In the genomic region with DNA sequence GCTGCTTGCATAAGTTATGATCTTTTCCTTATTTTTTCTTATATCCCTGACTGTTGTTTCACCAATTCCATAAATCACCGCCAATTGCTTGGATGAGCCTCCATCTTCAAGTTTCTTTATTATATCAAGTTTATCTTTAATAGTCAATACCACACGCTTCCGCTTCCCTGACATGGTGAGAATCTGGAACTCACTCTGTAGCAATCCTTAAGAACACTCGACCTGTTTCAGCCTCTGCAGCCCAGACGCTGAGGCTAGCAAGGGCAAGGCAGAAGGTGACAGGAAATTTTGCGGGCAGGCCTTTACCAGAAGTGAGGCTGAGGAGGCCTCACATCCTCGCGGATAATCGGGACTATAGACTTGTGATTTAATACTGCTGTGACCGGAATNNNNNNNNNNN, we compare ENCODE assay signal across 8 mouse cellular contexts. TPM values are rescaled to one million over a fixed set of nuclear protein-coding genes. Genes with fewer than 3 reads are reported as not detected.
DNase-seq lines count a peak whose midpoint lies in the region; ATAC-seq and TF ChIP-seq lines count a peak whose summit lies in the region.

Gene Jrkl (minus strand): TSS at position 349 of the 400 bp plus-strand sequence.

- peak within 1 kb of the TSS; percentile 64; the same call in 1 of the 2 replicates for H3K27ac ChIP-seq in forebrain, postnatal 0 days (ENCODE audit: low read depth, low read length)
- H3K27ac ChIP-seq in hindbrain, embryonic 13.5 days: peak within 1 kb of the TSS; percentile 83

- no peaks in the 10 kb centered on the region for H3K27me3 ChIP-seq in forebrain, postnatal 0 days (ENCODE audit: insufficient read depth, low read length)
- H3K27me3 ChIP-seq in hindbrain, embryonic 13.5 days: no peaks in the 10 kb centered on the region

- peak within 1 kb of the TSS; percentile 70 for H3K4me3 ChIP-seq in forebrain, postnatal 0 days (ENCODE audit: low read depth, low read length)
- H3K4me3 ChIP-seq in hindbrain, embryonic 13.5 days: peak within 1 kb of the TSS; percentile 69

- TF ChIP-seq CTCF in forebrain, postnatal 0 days (IDR thresholded peaks at IDR 0.05; ENCODE audit: low read depth): no peak

- no peaks in the 10 kb centered on the region for H3K9me3 ChIP-seq in forebrain, postnatal 0 days (ENCODE audit: low read length)
- H3K9me3 ChIP-seq in hindbrain, embryonic 13.5 days: no peaks in the 10 kb centered on the region

- 6% methylated on average over 10 of the region's 10 CpGs for WGBS in forebrain, postnatal 0 days
- WGBS in hindbrain, embryonic 13.5 days: 9% methylated on average over 10 of the region's 10 CpGs

- DNase-seq in MEL-GATA-1-ER (ENCODE audit: extremely low read depth, low read depth): peak; percentile 72
- DNase-seq in cerebellum, adult 18-20 months: peak; percentile 49 to 52
- peak; percentile 50 for DNase-seq in forebrain, postnatal 0 days
- DNase-seq in left cerebral cortex, adult 11 months (ENCODE audit: low spot score): peak; percentile 16
- peak; percentile 59 for DNase-seq in lung, postnatal 36 days
- DNase-seq in ovary, postnatal 36 days (ENCODE audit: low spot score): peak; percentile 26
- peak; percentile 34 to 49 for DNase-seq in thymus, postnatal 36 days

- peaks cover 7% of the 10 kb centered on the region; the same call in 1 of the 2 replicates for H3K4me1 ChIP-seq in forebrain, postnatal 0 days (ENCODE audit: insufficient read depth)
- H3K4me1 ChIP-seq in hindbrain, embryonic 13.5 days (replicated peaks): peaks cover 24% of the 10 kb centered on the region

- H3K4me2 ChIP-seq in forebrain, postnatal 0 days (ENCODE audit: low read depth): peak within 1 kb of the TSS; percentile 72
- H3K4me2 ChIP-seq in hindbrain, embryonic 13.5 days: peak within 1 kb of the TSS; percentile 69

- H3K9ac ChIP-seq in forebrain, postnatal 0 days: peak within 1 kb of the TSS; percentile 55
- H3K9ac ChIP-seq in hindbrain, embryonic 13.5 days: peak within 1 kb of the TSS; percentile 73

- H3K36me3 ChIP-seq in forebrain, postnatal 0 days (ENCODE audit: insufficient read depth): no peaks in the 10 kb centered on the region
- no peaks in the 10 kb centered on the region for H3K36me3 ChIP-seq in hindbrain, embryonic 13.5 days

- ATAC-seq in forebrain, postnatal 0 days: no peak
- ATAC-seq in hindbrain, embryonic 13.5 days (ENCODE audit: low FRiP score): no peak

RNA-seq across cellular contexts. Expression of gene Jrkl, which starts in this region (rescaled TPM):
- 7.5 and 8.9 TPM in 2 replicates for total RNA-seq in forebrain, postnatal 0 days (2014; rRNA removed)
- polyA plus RNA-seq in forebrain, postnatal 0 days (2015; fragmentation: Nextera tagmentation; extraction: Ambion mirVana): 4.3 and 5.4 TPM in 2 replicates
- 12.7 and 12.8 TPM in 2 replicates for polyA plus RNA-seq in hindbrain, embryonic 13.5 days (2015; fragmentation: Nextera tagmentation; extraction: Ambion mirVana)

Comparison
In these comparisons a context has a peak if more than half of its experiments do, and no peak if none do; other contexts are left out.
1. DNase-seq: peak in every context shown above with its lines; median percentile 72 in MEL-GATA-1-ER; 59 in lung, postnatal 36 days; 50 in cerebellum, adult 18-20 months; 50 in forebrain, postnatal 0 days; 42 in thymus, postnatal 36 days; 26 in ovary, postnatal 36 days; 16 in left cerebral cortex, adult 11 months.